Mouse (Mus musculus) limb, embryonic 12.5 days (tissue): ENCODE data around the gene Alpl. TPM values are rescaled to one million over a fixed set of nuclear protein-coding genes. Genes with fewer than 3 reads are reported as not detected.

ENCODE experiments used
- ATAC-seq: fragments of 200-750 bp; cut with Nextera tagmentation; 2 replicates; pipeline ENCODE4 v1.8.0; 2017; ENCODE audit warnings: low read depth, moderate TSS enrichment; ENCODE audit not compliant: insufficient number of reproducible peaks, insufficient read depth, low FRiP score, low TSS enrichment
- H3K27ac ChIP-seq: fragments of 300-500 bp; sonication (generic); 2 replicates; pipeline ENCODE4 v1.5.1; 2016; ENCODE audit warnings: mild to moderate bottlenecking, moderate library complexity
- H3K27me3 ChIP-seq: fragments of 300-500 bp; sonication (generic); 2 replicates; pipeline ENCODE4 v1.6.1; 2016; ENCODE audit warnings: mild to moderate bottlenecking, moderate library complexity
- H3K36me3 ChIP-seq: fragments of 300-500 bp; sonication (generic); 2 replicates; pipeline ENCODE4 v1.6.1; 2016; ENCODE audit warnings: mild to moderate bottlenecking, moderate library complexity
- H3K4me1 ChIP-seq: fragments of 300-500 bp; sonication (generic); replicated peaks from 2 replicates; pipeline ENCODE4 v1.6.1; 2016
- H3K4me2 ChIP-seq: fragments of 300-500 bp; sonication (generic); 2 replicates; pipeline ENCODE4 v1.6.1; 2016; ENCODE audit warnings: mild to moderate bottlenecking, moderate library complexity
- H3K4me3 ChIP-seq: fragments of 300-500 bp; sonication (generic); replicated peaks from 2 replicates; pipeline ENCODE4 v1.5.1; 2016; ENCODE audit warnings: mild to moderate bottlenecking
- H3K9ac ChIP-seq: fragments of 300-500 bp; sonication (generic); replicated peaks from 2 replicates; pipeline ENCODE4 v1.6.1; 2016; ENCODE audit warnings: mild to moderate bottlenecking, moderate library complexity
- H3K9me3 ChIP-seq: fragments of 300-500 bp; sonication (generic); 2 replicates; pipeline ENCODE4 v1.6.1; 2016; ENCODE audit warnings: mild to moderate bottlenecking, moderate library complexity
- WGBS: fragments of 180-500 bp; shearing (Covaris S2); methylation state at CpG from one replicate; pipeline ENCODE4 v1.1.7; 2016; 5-methylcytosine and 5-hydroxymethylcytosine counted together
- polyA plus RNA-seq: library from polyadenylated mRNA; unstranded; fragments of >200 nt; fragmentation: Nextera tagmentation; extraction: Ambion mirVana; gene quantifications from 2 replicates; pipeline ENCODE4 v1.2.1, GENCODE M21; 2016

The Alpl gene
- polyA plus RNA-seq, 1 experiment from 2014 or later, result 2.3 TPM

- Histone ChIP-seq H3K27ac (no peak overlapping the region), H3K9me3 (no peaks in the 10 kb centered on the region), H3K36me3 (no peaks in the 10 kb centered on the region), H3K27me3 (no peaks in the 10 kb centered on the region; the same call in 1 of the 2 replicates), H3K4me2 (no peak overlapping the region), H3K9ac (no peak overlapping the region), H3K4me1 (peaks cover 16% of the 10 kb centered on the region), H3K4me3 (no peak overlapping the region)
- WGBS, result 63% methylated on average over 14 of the region's 14 CpGs
- ATAC-seq, result 0 out of 2 replicates have a peak, but pooled peaks have one; percentile 17
Observed at GRCm38 (mm10) chr4:137770901-137771612, 25.1 kb downstream of the Alpl start.

- H3K4me1 ChIP-seq, result peaks cover 24% of the 10 kb centered on the region
- no peak overlapping the region for H3K4me3 ChIP-seq
- ATAC-seq, result no peak
- H3K27me3 ChIP-seq, result no peaks in the 10 kb centered on the region; the same call in 1 of the 2 replicates
- no peaks in the 10 kb centered on the region for H3K9me3 ChIP-seq
- H3K4me2 ChIP-seq, result no peak overlapping the region
- no peak overlapping the region for H3K27ac ChIP-seq
- no peaks in the 10 kb centered on the region for H3K36me3 ChIP-seq
- 35% methylated on average over 7 of the region's 7 CpGs for WGBS
- no peak overlapping the region for H3K9ac ChIP-seq
Observed at GRCm38 (mm10) chr4:137769635-137770034, 26.5 kb downstream of the Alpl start.

GRCm38 (mm10) chr4:137768831-137769230 lies 27.4 kb downstream of the Alpl start:
- Histone ChIP-seq H3K36me3 (no peaks in the 10 kb centered on the region), H3K4me3 (no peak overlapping the region), H3K4me1 (peaks cover 17% of the 10 kb centered on the region), H3K27me3 (no peaks in the 10 kb centered on the region; the same call in 1 of the 2 replicates), H3K27ac (no peak overlapping the region), H3K9ac (no peak overlapping the region), H3K4me2 (no peak overlapping the region), H3K9me3 (no peaks in the 10 kb centered on the region)
- 78% methylated on average over 6 of the region's 6 CpGs for WGBS
- ATAC-seq, result no peak

- no peak overlapping the region for H3K4me3 ChIP-seq
- ATAC-seq, result no peak
Observed at GRCm38 (mm10) chr4:137768381-137768780, 27.8 kb downstream of the Alpl start.

GRCm38 (mm10) chr4:137766365-137766764 lies 29.8 kb downstream of the Alpl start:
- no peak for ATAC-seq
- H3K9ac ChIP-seq, result no peak overlapping the region
- H3K9me3 ChIP-seq, result no peaks in the 10 kb centered on the region
- no peaks in the 10 kb centered on the region for H3K36me3 ChIP-seq
- no peak overlapping the region for H3K27ac ChIP-seq
- H3K4me2 ChIP-seq, result no peak overlapping the region
- no peaks in the 10 kb centered on the region; the same call in 1 of the 2 replicates for H3K27me3 ChIP-seq
- H3K4me1 ChIP-seq, result peaks cover 12% of the 10 kb centered on the region
- no peak overlapping the region for H3K4me3 ChIP-seq
- WGBS, result 26% methylated on average over 5 of the region's 5 CpGs

More at GRCm38 (mm10) chr4:137768381-137768780, 27.8 kb downstream of the Alpl start:
- 68% methylated on average over 5 of the region's 5 CpGs for WGBS
- Histone ChIP-seq H3K4me2 (no peak overlapping the region), H3K4me1 (peaks cover 14% of the 10 kb centered on the region), H3K9ac (no peak overlapping the region), H3K27ac (no peak overlapping the region), H3K9me3 (no peaks in the 10 kb centered on the region), H3K36me3 (no peaks in the 10 kb centered on the region), H3K27me3 (no peaks in the 10 kb centered on the region; the same call in 1 of the 2 replicates)

- no peaks in the 10 kb centered on the region for H3K36me3 ChIP-seq
- H3K9ac ChIP-seq, result no peak overlapping the region
- H3K4me3 ChIP-seq, result no peak overlapping the region
- H3K9me3 ChIP-seq, result no peaks in the 10 kb centered on the region
- no peak overlapping the region for H3K4me2 ChIP-seq
- 0 out of 2 replicates have a peak overlapping the region, but pooled peaks have one; percentile 31 for H3K27ac ChIP-seq
- H3K4me1 ChIP-seq, result peaks cover 8% of the 10 kb centered on the region
- no peaks in the 10 kb centered on the region; the same call in 1 of the 2 replicates for H3K27me3 ChIP-seq
- WGBS, result 52% methylated on average over 7 of the region's 7 CpGs
- ATAC-seq, result no peak
Observed at GRCm38 (mm10) chr4:137765554-137765971, 30.6 kb downstream of the Alpl start.

GRCm38 (mm10) chr4:137764621-137765020 lies 31.6 kb downstream of the Alpl start:
- H3K27ac ChIP-seq, result no peak overlapping the region
- H3K4me1 ChIP-seq, result peaks cover 8% of the 10 kb centered on the region
- no peaks in the 10 kb centered on the region for H3K9me3 ChIP-seq
- H3K36me3 ChIP-seq, result no peaks in the 10 kb centered on the region
- H3K4me3 ChIP-seq, result no peak overlapping the region
- no peak overlapping the region for H3K4me2 ChIP-seq
- no peak for ATAC-seq
- no peak overlapping the region for H3K9ac ChIP-seq
- no peaks in the 10 kb centered on the region for H3K27me3 ChIP-seq
- 67% methylated on average over 3 of the region's 3 CpGs for WGBS

- WGBS, result 57% methylated on average over 8 of the region's 8 CpGs
- Histone ChIP-seq H3K9ac (no peak overlapping the region), H3K27ac (no peak overlapping the region), H3K36me3 (no peaks in the 10 kb centered on the region), H3K4me2 (no peak overlapping the region), H3K4me1 (peaks cover 8% of the 10 kb centered on the region), H3K27me3 (no peaks in the 10 kb centered on the region), H3K9me3 (no peaks in the 10 kb centered on the region), H3K4me3 (no peak overlapping the region)
- no peak for ATAC-seq
Observed at GRCm38 (mm10) chr4:137763920-137764495, 32.2 kb downstream of the Alpl start.

GRCm38 (mm10) chr4:137762886-137763285 lies 33.3 kb downstream of the Alpl start:
- no peak for ATAC-seq
- no peak overlapping the region for H3K27ac ChIP-seq
- H3K27me3 ChIP-seq, result no peaks in the 10 kb centered on the region
- H3K36me3 ChIP-seq, result no peaks in the 10 kb centered on the region
- H3K9ac ChIP-seq, result no peak overlapping the region
- peaks cover 8% of the 10 kb centered on the region for H3K4me1 ChIP-seq
- 78% methylated on average over 9 of the region's 9 CpGs for WGBS
- H3K4me2 ChIP-seq, result no peak overlapping the region
- H3K4me3 ChIP-seq, result no peak overlapping the region
- no peaks in the 10 kb centered on the region for H3K9me3 ChIP-seq

- Histone ChIP-seq H3K4me3 (no peak overlapping the region), H3K9me3 (no peaks in the 10 kb centered on the region), H3K36me3 (no peaks in the 10 kb centered on the region), H3K4me1 (peaks cover 31% of the 10 kb centered on the region), H3K4me2 (no peak overlapping the region), H3K27me3 (no peaks in the 10 kb centered on the region), H3K9ac (no peak overlapping the region), H3K27ac (no peak overlapping the region)
- no peak for ATAC-seq
- 88% methylated on average over 2 of the region's 2 CpGs for WGBS
Observed at GRCm38 (mm10) chr4:137754446-137754845, 41.7 kb downstream of the Alpl start.

GRCm38 (mm10) chr4:137753199-137753598 lies 43.0 kb downstream of the Alpl start:
- WGBS, result 72% methylated on average over 6 of the region's 7 CpGs
- ATAC-seq, result no peak
- no peaks in the 10 kb centered on the region for H3K27me3 ChIP-seq

More at GRCm38 (mm10) chr4:137753199-137753598, 43.0 kb downstream of the Alpl start:
- H3K9me3 ChIP-seq, result no peaks in the 10 kb centered on the region
- H3K4me3 ChIP-seq, result no peak overlapping the region
- no peaks in the 10 kb centered on the region for H3K36me3 ChIP-seq
- H3K4me2 ChIP-seq, result no peak overlapping the region
- peaks cover 38% of the 10 kb centered on the region for H3K4me1 ChIP-seq
- H3K27ac ChIP-seq, result no peak overlapping the region
- H3K9ac ChIP-seq, result no peak overlapping the region
